Mouse (Mus musculus): ENCODE data around the gene Galnt2.

The Galnt2 gene

GRCm38 (mm10) chr8:124286461-124287124, 55.4 kb downstream of the Galnt2 start:
- in situ Hi-C loops (cut with MboI, MseI), result no loop called here

- in situ Hi-C loops (cut with MboI, MseI), result no loop called here
These were observed 57.1 kb downstream of the Galnt2 start for GRCm38 (mm10) chr8:124288215-124288864.

- in situ Hi-C loops (cut with MboI, MseI), result no loop called here
These were observed 58.4 kb downstream of the Galnt2 start for GRCm38 (mm10) chr8:124289481-124290050.

GRCm38 (mm10) chr8:124290911-124291691, 59.9 kb downstream of the Galnt2 start:
- in situ Hi-C loops (cut with MboI, MseI), result no loop called here

- in situ Hi-C loops (cut with MboI, MseI), result no loop called here
These were observed 60.5 kb downstream of the Galnt2 start for GRCm38 (mm10) chr8:124291693-124292092.

GRCm38 (mm10) chr8:124292965-124293364, 61.8 kb downstream of the Galnt2 start:
- in situ Hi-C loops (cut with MboI, MseI), result no loop called here

GRCm38 (mm10) chr8:124294425-124294824, 63.2 kb downstream of the Galnt2 start:
- in situ Hi-C loops (cut with MboI, MseI), result no loop called here

GRCm38 (mm10) chr8:124294900-124295299, 63.7 kb downstream of the Galnt2 start:
- in situ Hi-C loops (cut with MboI, MseI), result no loop called here

GRCm38 (mm10) chr8:124295357-124295756, 64.2 kb downstream of the Galnt2 start:
- in situ Hi-C loops (cut with MboI, MseI), result no loop called here

- in situ Hi-C loops (cut with MboI, MseI), result no loop called here
These were observed 70.3 kb downstream of the Galnt2 start for GRCm38 (mm10) chr8:124301512-124301911.

- in situ Hi-C loops (cut with MboI, MseI), result no loop called here
These were observed 70.9 kb downstream of the Galnt2 start for GRCm38 (mm10) chr8:124301935-124302555.

GRCm38 (mm10) chr8:124303211-124303902, 72.2 kb downstream of the Galnt2 start:
- in situ Hi-C loops (cut with MboI, MseI), result no loop called here

GRCm38 (mm10) chr8:124304141-124304540, 73.0 kb downstream of the Galnt2 start:
- in situ Hi-C loops (cut with MboI, MseI), result no loop called here

GRCm38 (mm10) chr8:124306574-124306973, 75.4 kb downstream of the Galnt2 start:
- in situ Hi-C loops (cut with MboI, MseI), result no loop called here

- in situ Hi-C loops (cut with MboI, MseI), result no loop called here
These were observed 76.5 kb downstream of the Galnt2 start for GRCm38 (mm10) chr8:124307700-124308099.

- in situ Hi-C loops (cut with MboI, MseI), result no loop called here
These were observed 79.3 kb downstream of the Galnt2 start for GRCm38 (mm10) chr8:124310509-124310908.

- in situ Hi-C loops (cut with MboI, MseI), result no loop called here
These were observed 79.9 kb downstream of the Galnt2 start for GRCm38 (mm10) chr8:124311111-124311510.

- in situ Hi-C loops (cut with MboI, MseI), result no loop called here
These were observed 80.5 kb downstream of the Galnt2 start for GRCm38 (mm10) chr8:124311723-124312122.

GRCm38 (mm10) chr8:124312228-124312627, 81.0 kb downstream of the Galnt2 start:
- in situ Hi-C loops (cut with MboI, MseI), result no loop called here

- in situ Hi-C loops (cut with MboI, MseI), result no loop called here
These were observed 83.6 kb downstream of the Galnt2 start for GRCm38 (mm10) chr8:124314803-124315202.
